Mouse (Mus musculus) brain, embryonic 14.5 days (tissue): ENCODE measurements at regions not wholly inside any gene's neighbourhood (a gene's known extent, or its start where the extent isn't known, plus 50 kb on each side); places are given as distances from the start of the nearest gene placed in this dataset.
A peak's percentile ranks its signal among the peaks of the same experiment; 100 is the strongest.

Experiments
- DNase-seq: peaks from one replicate; pipeline ENCODE4 v3.0.0-alpha.2; 2011; ENCODE audit warnings: low read depth
- CTCF ChIP-seq: fragments of 200-500 bp; IDR thresholded peaks from 2 replicates; pipeline ENCODE4 v1.5.1; 2012; ENCODE audit warnings: inconsistent platforms, mild to moderate bottlenecking, moderate library complexity, borderline replicate concordance; ENCODE audit not compliant: insufficient read depth, insufficient read length; ENCODE audit errors: extremely low read depth
- POLR2A ChIP-seq: fragments of 200-500 bp; IDR thresholded peaks from 2 replicates; pipeline ENCODE4 v1.6.1; 2012; ENCODE audit warnings: mild to moderate bottlenecking, inconsistent platforms, borderline replicate concordance; ENCODE audit not compliant: poor library complexity, insufficient read depth, insufficient read length, severe bottlenecking; ENCODE audit errors: extremely low read depth

DNA sequence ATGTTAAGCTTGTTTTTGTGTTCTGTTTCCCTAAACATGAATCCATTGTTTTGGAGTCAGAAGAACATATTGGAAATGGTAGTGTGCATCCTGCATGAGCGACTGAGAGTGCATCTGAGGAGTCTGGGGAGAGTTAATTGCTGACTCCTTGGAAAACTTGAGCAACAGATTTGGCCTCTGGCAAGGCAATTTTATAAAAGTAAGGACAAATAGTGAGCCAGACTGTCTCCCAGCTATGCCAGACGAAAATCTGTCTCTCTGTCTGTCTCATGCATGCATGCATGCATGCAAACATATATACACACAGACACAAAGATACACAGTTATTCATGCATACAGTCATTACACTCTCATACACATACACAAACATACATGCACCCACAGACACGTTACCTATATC, 2232.7 kb downstream of the 4930444P10Rik start:
- DNase-seq = peak; percentile 60
- no peak for TF ChIP-seq CTCF
- TF ChIP-seq POLR2A = no peak

- DNase-seq = no peak
- TF ChIP-seq POLR2A (no peak), CTCF (0 out of 2 replicates have a peak, but pooled peaks have one; percentile 2)
Measured at GRCm38 (mm10) chr1:13859723-13860122, 2233.4 kb downstream of the 4930444P10Rik start.

DNA sequence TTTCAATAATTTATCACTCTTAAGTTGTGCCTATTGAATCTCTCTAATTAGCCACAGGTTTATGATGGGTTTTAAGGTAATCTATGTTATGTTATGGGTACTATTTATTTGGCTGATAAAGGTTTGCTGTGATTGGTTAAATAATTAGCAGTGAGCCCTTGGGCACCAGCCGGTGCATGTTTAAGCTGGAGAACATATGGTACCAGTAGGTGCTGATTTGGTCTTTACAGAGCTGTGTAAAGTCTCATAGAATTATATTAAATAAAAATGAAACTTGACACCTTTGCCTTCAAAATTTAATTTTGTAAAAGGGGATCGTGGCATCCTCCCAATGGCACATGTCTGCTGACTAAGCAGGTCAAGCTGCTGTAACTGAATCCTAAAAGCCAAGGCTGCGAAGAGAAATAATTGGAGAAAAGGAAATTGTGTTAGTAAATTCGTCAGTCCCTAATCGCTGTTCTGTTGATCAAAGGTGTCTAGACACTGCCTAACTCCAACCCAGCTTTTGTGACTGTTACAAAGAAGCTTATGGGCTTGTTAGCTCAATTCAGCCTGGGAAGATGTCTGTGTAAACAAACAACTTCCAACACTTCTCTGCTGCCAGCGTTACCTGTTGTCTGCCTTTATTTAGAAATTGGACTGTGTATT, 2234.6 kb downstream of the 4930444P10Rik start:
- DNase-seq = peak; percentile 73
- TF ChIP-seq CTCF = no peak
- TF ChIP-seq POLR2A = no peak

DNA sequence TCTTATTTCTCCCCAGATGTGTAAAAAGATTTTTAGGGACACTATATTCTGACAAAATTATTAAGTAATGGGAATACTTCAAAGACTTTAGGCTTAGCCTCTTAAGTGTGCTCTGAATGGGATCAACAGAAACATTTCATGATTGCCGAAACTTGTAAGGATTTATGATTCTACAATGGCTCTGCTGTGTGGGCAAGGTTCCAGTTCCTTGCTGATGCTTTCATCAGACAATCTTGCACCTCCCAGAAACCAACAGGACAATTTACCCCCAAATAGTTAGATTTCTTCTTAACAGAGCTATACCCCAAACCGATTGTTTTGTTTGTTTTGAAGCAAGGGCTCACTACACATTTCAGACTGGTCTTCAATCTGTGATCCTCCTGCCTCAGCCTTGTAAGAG, 2236.1 kb downstream of the 4930444P10Rik start:
- TF ChIP-seq POLR2A = no peak
- no peak for TF ChIP-seq CTCF
- no peak for DNase-seq

GRCm38 (mm10) chr1:13851144-13851543, 2242.0 kb downstream of the 4930444P10Rik start:
- DNase-seq = no peak
- TF ChIP-seq CTCF (no peak), POLR2A (no peak)

GRCm38 (mm10) chr1:13849071-13849470, 2244.1 kb downstream of the 4930444P10Rik start:
- TF ChIP-seq POLR2A = no peak

GRCm38 (mm10) chr1:13846336-13846865, 2246.7 kb downstream of the 4930444P10Rik start:
- DNase-seq = peak; percentile 22
- no peak for TF ChIP-seq CTCF
- no peak for TF ChIP-seq POLR2A

More at GRCm38 (mm10) chr1:13849071-13849470, 2244.1 kb downstream of the 4930444P10Rik start:
- DNase-seq = no peak

- DNase-seq = no peak
- TF ChIP-seq CTCF (no peak), POLR2A (no peak)
Measured at GRCm38 (mm10) chr1:13840309-13840622, 2252.9 kb downstream of the 4930444P10Rik start.

GRCm38 (mm10) chr1:13839619-13840308, 2253.4 kb downstream of the 4930444P10Rik start:
- TF ChIP-seq POLR2A (no peak), CTCF (no peak)

DNA sequence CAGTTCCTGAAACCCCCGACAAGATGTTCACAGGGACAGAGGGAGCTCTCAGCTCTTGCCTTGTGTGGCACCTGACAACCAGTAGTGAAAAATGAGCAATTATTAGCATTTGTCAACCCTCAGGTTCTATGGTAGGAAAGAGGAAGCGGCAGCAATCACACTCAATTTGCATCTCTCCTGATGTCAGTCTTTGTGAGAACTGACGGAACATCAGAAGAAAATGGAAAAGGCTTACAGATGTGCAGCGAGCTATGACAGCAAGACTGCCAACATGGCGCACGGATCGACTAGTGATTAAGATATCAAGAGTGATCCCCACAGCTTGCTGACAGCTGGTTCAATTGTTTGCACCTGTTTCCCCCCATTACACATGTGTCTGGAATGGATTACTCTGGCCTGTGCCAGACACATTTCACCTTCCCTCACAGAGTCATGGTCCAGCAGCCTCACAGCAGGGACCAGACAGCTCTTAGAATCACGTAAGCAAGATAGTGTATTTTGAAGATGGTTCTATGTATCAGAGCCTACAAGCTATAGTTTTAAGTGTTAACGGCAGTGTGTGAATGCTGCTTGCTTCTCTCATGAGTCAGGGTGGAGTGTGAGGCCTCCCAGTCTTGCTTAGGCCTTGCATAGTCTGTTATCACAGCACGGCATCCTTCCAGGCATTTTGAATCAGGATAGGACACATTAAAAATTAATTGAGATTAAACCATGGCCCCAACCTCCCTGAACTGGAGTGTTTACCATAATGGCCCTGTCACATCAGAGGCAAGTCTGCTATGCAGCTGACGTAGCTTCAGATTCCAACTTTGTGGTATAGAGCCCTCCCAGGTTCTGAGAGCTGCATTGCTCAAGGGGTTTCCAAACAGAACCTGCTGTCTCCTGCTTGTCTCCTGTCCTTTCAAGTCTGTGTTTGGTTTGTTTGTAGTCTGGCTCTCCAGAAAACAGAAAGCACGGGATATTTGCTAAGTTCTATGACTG, 2258.0 kb downstream of the 4930444P10Rik start:
- DNase-seq = peak; percentile 60
- TF ChIP-seq CTCF (no peak), POLR2A (no peak)

More at GRCm38 (mm10) chr1:13839619-13840308, 2253.4 kb downstream of the 4930444P10Rik start:
- no peak for DNase-seq

DNA sequence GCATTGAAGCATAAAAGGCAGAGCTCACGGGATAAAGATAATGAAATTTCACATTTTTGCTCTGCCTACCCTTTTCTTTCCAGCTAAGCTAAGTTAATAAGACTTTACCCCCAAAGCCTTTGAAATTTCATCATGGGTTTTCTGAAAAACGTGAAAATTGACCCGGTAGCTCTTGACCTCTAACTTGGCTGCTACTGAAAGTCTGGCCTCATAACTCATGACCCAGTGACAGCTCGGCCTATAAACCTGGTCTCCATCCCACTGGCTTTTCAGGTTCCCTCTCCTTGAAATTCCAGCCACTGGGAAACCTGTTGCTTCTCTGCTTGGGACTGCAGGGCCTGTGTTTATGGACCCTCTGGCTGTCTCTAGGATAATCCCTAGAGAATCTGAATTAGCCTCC, 2285.3 kb downstream of the 4930444P10Rik start:
- DNase-seq = no peak
- TF ChIP-seq CTCF (no peak), POLR2A (no peak)
